Mouse (Mus musculus) activated CD4-positive, CD25-positive, alpha-beta regulatory T cell, adult 4 months (primary cell): Measurements from ENCODE around the gene Gm11027. TPM values are rescaled to one million over a fixed set of nuclear protein-coding genes. Genes with fewer than 3 reads are reported as not detected.
"Not testable (repeated sequence)": the region's sequence is repeated elsewhere in the genome, so short reads cannot be mapped to it uniquely, and the experiment has no call there.

Source experiments
- ATAC-seq: one replicate; pipeline ENCODE4 v1.8.0; 2017
- polyA plus RNA-seq, 2 experiments: library from polyadenylated mRNA; unstranded; fragments of 100-300 nt; shearing (Covaris generic); gene quantifications; one replicate each; pipeline ENCODE4 v1.2.1; 2017

Gm11027 gene
- not detected for polyA plus RNA-seq

- ATAC-seq: not testable (repeated sequence)
Measured at GRCm38 (mm10) chr12:116275086-116275485, at the start of gene Gm11027. Gene Gm11027, plus strand, starts transcription at chr12:116275386.

GRCm38 (mm10) chr12:116226289-116227057, 48.7 kb upstream of the Gm11027 start:
- no peak for ATAC-seq

DNA sequence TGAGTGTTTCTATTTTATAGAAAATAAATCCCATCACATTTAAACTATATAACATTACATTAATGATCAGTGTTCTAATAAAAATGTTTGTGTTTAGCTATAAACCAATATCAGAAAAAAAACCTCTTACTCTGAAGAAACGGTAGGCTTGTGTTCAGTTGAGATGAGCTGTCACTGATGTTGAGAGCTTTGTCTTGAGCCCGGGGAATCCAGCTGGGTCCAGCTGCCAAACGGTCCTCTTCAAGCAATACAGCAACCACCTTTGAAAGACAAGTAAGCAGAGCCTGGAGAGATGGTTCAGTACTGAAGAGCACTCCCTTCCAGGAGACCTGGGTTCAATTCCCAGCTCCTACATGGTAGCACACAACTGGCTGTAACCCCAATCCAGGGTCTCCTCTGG, 45.7 kb upstream of the Gm11027 start:
- ATAC-seq: no peak

DNA sequence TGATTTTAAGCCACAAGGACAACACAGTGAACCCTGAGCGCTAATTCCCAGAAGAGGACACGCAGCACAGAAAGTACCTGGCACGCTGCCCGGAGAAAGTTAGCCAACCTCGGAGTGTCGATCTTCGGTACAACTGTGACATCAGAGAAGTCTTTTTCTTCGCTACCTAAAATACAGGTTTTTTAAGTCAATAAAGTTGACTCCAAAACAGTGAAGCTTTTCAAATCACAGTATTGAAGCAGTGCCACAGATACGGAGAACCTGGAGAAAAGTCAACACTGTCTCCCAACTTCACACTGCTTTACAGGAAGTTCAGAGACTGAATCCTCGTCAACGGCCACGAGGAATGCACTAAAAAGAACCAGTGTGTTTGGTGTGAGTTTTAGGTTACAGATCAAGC, 43.6 kb upstream of the Gm11027 start:
- ATAC-seq: no peak

- ATAC-seq: no peak
Measured at GRCm38 (mm10) chr12:116232061-116232460, 43.1 kb upstream of the Gm11027 start.

GRCm38 (mm10) chr12:116235356-116235755, 39.8 kb upstream of the Gm11027 start:
- ATAC-seq: peak; percentile 46

DNA sequence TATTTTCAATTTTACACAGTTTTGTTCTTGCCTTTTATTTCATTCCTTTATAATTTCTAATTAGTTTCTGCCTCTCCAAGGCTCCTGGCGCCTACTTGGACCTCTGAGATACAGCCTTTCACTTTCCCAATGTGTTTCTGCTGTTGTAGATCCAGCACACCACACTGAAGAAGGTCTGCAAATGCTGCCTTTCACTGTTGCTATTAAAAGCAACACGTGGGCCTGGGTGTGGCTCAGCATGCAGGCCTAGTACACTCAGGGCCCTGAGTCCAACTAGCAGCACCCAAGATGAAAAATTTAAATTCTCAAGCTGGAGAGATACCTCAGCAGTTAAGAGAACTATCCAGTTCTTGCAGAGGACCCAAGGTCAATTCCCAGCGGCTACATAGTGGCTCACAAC, 38.5 kb upstream of the Gm11027 start:
- no peak for ATAC-seq

- no peak for ATAC-seq
Measured at GRCm38 (mm10) chr12:116238370-116238769, 36.8 kb upstream of the Gm11027 start.

DNA sequence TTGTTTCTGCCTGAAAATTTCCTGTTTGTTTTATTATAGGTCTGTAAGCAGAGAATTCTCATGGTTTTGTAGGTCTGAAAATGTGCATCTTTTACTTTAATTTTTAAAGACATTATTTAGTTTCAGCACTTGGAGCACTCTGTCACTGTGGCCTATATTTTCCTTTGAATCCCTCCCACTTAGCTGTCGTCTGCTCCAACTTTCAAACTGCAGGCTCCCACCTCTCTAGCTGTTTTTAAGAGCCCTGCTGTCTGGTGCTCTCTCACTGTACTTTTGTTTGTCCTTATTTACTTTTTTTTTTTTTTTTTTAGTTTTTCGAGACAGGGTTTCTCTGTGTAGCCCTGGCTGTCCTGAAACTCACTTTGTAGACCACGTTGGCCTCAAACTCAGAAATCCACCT, 36.4 kb upstream of the Gm11027 start:
- no peak for ATAC-seq

DNA sequence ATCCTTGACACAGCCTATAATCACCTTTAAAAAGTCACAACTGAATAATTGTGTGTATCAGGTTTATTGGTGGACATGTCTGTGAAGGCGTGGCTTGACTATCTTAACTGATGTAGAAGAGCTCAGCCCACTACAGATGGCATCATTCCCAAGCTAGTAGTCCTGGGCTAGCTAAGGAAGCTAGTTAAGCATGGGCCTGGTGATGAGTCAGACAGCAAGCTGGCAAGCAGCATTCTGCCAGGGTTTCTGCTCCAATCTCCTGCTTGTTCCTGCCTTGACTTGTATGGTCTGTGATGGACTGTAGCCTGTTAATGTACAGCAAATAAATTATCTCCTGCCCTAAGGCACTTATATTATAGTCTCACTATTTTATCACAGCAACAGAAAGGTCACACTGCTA, 30.6 kb upstream of the Gm11027 start:
- ATAC-seq: no peak

- ATAC-seq: peak; percentile 94
Measured at GRCm38 (mm10) chr12:116254652-116255051, 20.5 kb upstream of the Gm11027 start.

GRCm38 (mm10) chr12:116255636-116256035, 19.6 kb upstream of the Gm11027 start:
- ATAC-seq: no peak

- ATAC-seq: no peak
Measured at GRCm38 (mm10) chr12:116258321-116258720, 16.9 kb upstream of the Gm11027 start.

GRCm38 (mm10) chr12:116262555-116263341, 12.4 kb upstream of the Gm11027 start, which contains the start of gene Wdr60:
Gene Wdr60, minus strand, starts transcription at chr12:116263022.
- ATAC-seq: peak; percentile 94

GRCm38 (mm10) chr12:116264756-116265155, 10.4 kb upstream of the Gm11027 start:
- no peak for ATAC-seq

DNA sequence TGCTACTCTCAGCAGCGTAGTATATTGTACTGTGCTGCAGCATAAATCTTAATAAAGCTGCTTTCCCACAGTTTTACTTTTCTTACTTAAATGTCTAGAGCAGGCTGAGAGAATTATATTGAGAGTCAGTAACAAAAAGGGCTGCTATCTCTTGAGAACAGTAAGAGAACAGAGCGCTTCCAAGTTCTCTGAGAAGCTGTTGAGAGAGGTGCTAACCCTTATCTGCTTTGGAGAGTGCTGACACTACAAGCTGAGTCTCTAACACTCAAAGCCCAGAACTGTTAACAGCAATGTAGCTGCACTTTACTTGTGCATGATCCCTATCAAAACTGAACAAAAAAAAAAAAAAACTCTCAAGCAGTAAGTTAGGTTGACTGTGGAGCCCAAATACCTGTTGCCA, 9.9 kb upstream of the Gm11027 start:
- no peak for ATAC-seq

GRCm38 (mm10) chr12:116269450-116269849, 5.7 kb upstream of the Gm11027 start:
- ATAC-seq: peak; percentile 43

- ATAC-seq: no peak
Measured at GRCm38 (mm10) chr12:116270538-116270937, 4.6 kb upstream of the Gm11027 start.

DNA sequence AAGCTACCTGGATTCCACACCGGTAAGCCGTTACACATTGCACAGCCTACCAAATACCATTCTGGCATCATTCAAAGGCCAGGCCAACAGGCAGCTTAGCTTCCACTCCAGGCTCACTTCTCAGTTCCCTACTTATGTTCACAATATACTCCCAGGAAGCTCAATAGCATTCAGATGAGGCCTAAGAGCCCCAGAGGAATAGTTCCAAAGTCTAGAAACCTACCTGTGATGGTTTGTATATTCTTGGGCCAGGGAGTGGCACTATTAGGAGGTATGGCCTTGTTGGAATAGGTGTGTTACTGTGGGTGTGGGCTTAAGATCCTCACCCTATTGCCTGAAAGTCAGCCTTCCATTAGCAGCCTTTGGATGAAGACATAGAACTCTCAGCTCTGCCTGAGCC, 4.1 kb upstream of the Gm11027 start:
- no peak for ATAC-seq

DNA sequence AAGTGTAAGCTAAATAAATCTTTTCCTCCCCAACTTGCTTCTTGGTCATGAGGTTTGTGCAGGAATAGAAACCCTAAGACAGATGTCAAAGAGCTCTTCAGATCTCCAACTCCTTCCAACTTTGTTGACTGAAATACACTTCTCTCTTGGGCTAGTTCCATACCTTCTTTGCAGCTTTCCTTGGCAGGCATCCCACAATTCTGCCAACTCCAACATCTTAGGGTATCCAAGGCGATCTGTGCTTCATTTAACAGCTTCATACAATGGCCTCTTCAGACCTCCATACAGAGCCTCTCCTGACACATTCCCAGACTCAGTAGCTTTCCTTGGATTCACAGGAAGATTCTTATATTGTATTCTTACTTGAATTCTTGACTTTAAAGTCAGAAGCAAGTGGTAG, 1.5 kb upstream of the Gm11027 start:
- ATAC-seq: no peak

DNA sequence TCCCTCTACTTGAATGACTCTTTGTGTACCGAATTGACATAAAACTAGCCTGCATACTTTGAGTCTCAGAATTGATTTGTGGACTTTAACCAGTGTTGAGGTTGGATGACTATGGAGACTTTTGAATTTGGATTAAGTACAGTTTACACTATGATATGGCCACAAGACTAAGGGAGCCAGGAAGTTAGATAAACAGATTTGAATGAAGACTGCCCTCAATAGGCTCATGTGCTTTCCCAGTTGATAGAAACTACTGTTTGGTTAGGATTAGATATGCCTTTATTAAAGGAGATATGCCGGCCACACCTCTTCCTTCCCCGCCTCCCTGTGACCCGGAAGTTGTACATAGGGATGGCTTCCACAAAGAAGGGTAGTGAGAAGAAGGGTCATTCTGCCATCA, 445 bp downstream of the Gm11027 start:
- ATAC-seq: no peak

DNA sequence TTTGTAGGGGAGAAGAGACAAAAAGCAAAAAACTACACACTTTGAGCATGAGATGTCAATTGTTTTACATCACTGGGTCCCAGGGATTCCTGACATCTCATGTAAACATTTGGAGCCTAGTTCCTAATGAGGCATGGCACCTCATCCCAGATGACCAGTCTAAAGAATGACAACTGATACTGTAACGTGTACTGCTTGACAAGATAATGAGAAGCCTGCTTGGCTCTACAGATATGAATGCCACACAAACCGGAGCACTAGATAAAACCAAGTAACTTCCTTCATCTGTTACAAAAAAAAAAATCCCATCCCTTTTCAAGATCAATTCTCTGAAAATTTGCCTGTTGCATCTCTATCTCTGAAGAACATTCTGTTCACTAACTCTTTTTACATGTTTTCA, 1.8 kb downstream of the Gm11027 start:
- no peak for ATAC-seq

GRCm38 (mm10) chr12:116278541-116278940, 3.4 kb downstream of the Gm11027 start:
- ATAC-seq: no peak

- no peak for ATAC-seq
Measured at GRCm38 (mm10) chr12:116279181-116279580, 4.0 kb downstream of the Gm11027 start.
